Mouse (Mus musculus) retina, embryonic 14.5 days (tissue): Measurements from ENCODE around the gene Aldh8a1.

Experiments
- DNase-seq: peaks from one replicate; pipeline ENCODE4 v3.0.0-alpha.2; 2015; ENCODE audit warnings: low spot score

Gene Aldh8a1

DNA sequence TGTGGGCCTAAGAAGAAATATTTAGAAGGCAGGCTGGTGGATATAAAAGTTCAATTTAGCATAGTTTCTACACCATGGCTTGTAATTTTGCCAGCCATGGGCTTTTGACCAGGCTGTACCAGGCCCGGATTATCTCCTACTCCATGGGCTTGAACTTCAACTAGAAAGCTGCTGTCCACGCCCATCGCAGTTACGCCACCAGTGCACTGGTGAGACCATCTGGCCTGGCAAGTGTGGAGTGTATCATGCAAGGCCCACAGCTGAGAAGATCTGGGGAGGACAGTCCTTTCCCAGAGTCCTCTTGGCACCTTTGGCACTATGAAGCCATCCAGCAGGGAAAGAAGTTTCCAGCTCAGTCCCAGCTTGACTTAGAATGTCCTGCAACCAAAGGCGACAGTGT, 39.1 kb downstream of the Aldh8a1 start:
- no peak for DNase-seq

DNA sequence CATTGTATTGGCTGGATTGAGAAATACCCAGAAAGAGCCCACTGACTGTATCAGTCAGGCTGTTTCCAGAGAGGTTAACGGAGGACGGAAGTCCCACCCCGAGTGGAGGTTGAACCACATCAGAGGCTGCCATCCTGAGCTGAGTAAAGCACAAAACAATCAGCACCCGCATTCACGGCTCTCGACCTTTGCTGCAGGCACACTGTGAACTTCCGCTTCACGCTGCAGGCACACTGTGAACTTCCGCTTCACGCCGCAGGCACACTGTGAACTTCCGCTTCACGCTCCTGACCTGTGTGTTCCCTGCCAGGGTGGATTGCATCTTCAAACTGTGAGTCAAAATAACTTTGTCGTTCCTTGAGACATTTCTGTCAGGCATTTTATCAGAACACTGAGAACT, 42.1 kb downstream of the Aldh8a1 start:
- no peak for DNase-seq

DNA sequence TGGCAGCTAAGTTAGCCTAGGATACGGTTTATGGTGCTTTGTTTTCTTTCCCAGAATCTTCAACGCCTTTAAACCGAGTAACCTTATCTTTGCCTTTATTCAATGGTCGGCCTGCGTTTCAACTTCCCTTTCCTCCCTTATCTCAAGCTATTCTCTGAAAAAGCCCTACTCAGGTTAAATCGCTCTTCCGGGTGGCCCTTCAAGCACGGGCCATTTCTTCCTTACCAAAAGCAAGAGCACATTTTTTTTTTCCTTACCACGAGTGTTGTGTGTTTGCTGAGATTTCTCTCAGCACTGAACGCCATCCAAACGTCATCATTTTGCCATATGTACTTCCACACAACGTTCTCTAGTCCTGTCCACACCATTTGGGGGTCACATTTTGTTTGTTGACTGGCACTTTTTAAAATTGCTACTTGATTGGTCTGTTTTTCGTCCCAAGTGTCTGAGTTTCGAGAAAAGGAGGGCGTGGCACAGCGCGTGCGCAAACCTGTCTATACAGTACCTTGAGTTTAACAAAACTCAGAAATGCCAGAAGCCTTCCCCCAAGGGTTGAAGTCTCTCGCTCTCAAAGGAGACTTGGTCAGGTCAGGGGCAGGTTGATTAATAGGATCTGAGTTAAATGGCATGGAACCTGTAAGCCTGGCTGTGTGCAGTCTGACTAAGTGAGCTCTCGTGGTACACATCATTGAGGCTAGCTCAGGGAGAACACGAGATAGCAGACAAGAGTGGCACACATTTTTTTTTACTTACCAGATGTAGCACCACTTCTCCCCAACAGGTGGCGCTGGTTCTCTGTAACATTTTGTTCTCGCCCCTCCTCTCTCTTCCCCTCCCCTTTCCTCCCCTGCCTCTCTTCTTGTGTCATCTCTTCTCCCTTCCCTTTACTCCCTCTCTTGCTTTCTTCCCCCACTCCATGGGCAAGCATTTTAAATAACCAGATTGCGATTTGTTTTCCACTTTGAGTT, 43.6 kb downstream of the Aldh8a1 start:
- peak; percentile 77 for DNase-seq

DNA sequence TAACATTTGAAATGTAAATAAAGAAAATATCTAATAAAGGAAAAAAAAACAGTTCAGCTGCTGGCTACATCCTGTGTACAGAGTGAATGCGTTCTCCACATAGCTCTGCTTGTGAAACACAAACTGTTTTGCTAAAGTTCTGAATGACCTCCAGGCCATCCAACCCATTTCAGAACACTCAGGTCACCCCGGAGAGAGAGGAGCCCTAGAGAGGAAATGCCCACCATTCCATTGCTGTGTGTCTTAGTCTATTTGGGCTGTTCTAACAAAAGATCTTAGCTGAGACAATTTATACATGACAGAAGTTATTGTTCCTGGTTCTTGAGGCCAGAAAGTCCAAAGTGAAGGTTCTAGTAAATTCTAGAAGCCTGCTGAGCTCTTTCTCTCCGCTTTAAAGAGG, 49.4 kb downstream of the Aldh8a1 start:
- DNase-seq: no peak

DNA sequence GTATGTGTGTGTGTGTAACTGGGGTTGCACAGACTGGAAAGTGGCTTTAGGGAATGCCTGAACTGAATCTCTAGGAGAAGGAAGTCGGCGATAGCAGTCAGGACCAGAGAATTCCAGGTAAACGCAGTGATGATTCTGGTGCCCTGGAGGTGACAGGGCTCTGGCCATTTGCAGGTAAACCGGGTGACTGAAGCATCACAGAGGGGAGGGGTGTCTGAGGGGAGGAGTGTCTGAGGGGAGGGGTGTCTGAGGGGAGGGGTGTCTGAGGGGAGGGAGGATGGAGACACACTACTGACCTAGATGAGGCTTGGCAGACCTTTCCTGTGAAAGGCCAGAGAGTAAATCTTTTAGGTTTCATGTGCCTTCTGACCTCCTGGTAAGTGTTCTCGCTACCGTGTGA, 50.9 kb downstream of the Aldh8a1 start:
- no peak for DNase-seq

DNA sequence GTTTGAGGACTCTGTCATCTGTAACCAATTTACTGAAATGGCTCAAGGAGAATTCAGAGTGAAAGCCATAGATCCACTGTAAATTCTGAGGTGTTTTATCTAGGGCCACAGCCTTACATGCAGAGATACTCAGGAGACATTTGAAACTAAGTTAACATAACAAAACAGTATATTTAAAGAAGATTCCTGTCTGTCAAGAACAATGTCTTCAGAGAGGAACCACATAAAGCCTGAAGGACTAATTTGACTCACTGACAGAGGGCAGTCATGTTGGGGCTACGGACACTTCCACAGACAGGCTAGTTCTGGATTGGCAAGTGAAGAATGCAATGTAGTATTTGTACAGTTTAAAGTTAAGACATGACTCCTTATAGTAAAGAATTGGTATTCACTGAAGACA, 62.2 kb downstream of the Aldh8a1 start:
- no peak for DNase-seq

DNA sequence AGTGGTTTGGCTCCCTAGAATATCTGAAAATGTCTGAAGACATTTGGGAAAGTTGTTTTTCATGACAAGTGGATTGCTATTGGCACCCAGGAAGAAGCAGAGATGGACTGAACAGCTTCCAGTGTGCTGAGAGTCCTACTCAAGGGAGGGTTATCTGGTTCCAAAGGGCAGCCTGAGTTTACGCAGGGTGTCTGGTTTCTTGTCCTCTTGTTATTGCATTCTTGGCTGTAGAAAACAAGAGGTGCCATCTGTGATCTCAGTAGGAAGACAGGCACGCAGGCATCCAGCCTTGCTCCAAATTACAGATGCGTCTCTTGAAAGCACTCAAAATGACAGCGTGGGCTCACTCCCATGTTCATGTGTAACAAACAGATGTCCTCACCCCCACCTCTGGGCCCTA, 63.9 kb downstream of the Aldh8a1 start:
- no peak for DNase-seq

DNA sequence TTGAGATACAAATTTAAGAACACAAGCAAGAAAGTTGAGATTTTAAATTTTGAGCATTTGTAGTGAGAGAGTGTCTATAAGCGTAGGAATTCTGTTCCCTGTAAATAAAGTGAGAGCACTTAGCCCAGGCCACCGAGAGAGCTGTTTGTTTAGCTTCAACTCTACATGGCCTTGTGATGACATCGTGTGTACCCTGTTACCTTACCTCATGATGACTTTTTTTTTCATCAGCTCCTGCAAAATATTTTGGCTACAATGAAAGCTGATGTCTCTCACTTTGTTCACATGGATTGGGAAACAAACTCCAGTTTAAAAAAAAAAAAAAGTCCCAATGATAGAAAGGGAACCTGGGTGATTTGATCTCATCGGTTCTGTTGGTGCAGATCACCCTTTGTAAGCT, 64.6 kb downstream of the Aldh8a1 start:
- no peak for DNase-seq

DNA sequence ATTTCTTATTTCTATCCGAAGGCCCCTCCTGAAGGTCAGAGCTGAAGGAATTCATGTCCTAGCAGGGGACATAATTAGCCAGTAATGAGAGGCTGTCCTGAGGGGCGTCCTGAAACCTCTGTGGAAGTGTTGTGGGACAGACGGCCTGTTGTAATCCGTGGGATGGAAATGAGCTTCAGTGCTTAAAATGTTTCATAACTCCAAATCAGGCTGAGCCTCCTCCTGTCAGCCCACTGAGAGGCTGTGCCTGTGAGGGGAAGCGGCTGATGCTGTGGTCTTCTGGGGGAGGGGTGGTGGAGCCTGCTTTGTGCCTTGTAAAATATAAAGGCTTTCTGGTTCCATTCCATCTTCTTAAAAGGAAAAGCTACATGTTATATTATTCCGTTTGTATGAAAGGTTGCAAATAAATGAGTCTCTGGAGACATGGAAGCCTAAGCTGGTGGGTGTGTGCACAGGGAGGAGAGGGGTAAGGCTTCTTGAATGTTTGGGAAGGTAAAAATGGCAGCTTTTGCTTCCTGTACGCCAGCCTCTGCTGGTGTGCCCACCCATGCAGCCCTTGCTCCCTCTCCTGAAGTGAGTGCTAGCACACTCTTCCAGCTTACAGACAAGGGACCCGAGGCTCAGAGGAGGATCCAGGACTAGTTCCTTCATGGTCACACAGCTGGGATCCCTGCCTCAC, 66.7 kb downstream of the Aldh8a1 start:
- peak; percentile 29 for DNase-seq

DNA sequence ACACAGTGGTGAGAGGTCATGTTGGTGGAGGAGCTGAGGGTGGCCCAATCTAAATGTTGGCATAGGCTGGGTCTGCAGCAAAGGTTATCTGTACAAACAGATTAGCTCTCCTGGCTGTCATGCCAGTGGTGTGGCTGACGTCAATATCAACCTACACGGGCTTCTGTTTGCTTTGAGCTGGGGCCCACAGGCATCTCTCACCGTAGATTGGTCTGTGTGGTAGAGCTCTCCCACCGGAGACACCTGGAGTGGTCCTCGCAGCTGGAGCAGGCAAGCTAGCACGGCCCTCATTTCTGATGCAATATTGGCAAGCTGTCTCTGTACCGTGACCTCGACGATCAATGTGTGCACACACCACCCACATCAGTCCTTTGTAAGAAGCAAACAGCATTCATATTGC, 67.3 kb downstream of the Aldh8a1 start:
- no peak for DNase-seq
